Comparison of ENCODE assay signal across 35 mouse cellular contexts in the genomic region with DNA sequence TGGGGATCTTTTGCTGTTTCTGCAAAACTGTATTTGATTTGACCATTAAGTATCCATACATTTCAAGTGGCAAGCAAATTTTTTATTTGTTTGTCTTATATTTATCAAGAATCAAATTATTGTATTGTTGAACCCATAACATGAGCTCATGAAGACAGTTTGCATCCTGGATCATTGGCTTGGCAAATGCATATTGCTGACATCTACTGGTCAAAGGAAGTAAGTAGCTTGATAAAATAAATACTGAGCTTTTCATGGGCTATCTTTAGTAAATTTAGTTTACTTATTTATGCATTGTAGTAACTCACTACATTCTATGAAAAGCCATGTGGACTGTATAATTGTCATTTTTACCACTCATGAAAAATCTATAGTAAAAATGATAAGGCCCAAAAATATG. TPM values are rescaled to one million over a fixed set of nuclear protein-coding genes. Genes with fewer than 3 reads are reported as not detected.
DNase-seq lines count a peak whose midpoint lies in the region; ATAC-seq and TF ChIP-seq lines count a peak whose summit lies in the region.
"Had no signal": no experiment of that assay in that cellular context is flagged by ENCODE, and none has a peak within 500 bp of the region (broad histone marks: within the 10 kb centered on the region; RNA-seq: fewer than 3 reads in every experiment).

No protein-coding gene starts in this region.

- H3K27ac ChIP-seq in heart, adult 2 months = no peak overlapping the region
- H3K27ac ChIP-seq in lung, embryonic 14.5 days (ENCODE audit: low read depth) = no peak overlapping the region
- H3K27ac ChIP-seq in CH12.LX (ENCODE audit: insufficient read depth, low read depth) = no peak overlapping the region
- H3K27ac ChIP-seq: embryonic facial prominence, embryonic 13.5 days; hindbrain, embryonic 14.5 days; midbrain, embryonic 12.5 days; neural tube, embryonic 12.5 days; stomach, embryonic 15.5 days had no signal

- no peaks in the 10 kb centered on the region for H3K79me2 ChIP-seq in heart, adult 2 months (replicated peaks; ENCODE audit: control insufficient read depth, insufficient read depth, low read length)
- no peaks in the 10 kb centered on the region for H3K79me2 ChIP-seq in CH12.LX (replicated peaks; ENCODE audit: control insufficient read depth, extremely low read depth, insufficient read depth, poor library complexity, severe bottlenecking)

- TF ChIP-seq CTCF in heart, adult 2 months (IDR thresholded peaks at IDR 0.05) = peak; percentile 32
- TF ChIP-seq CTCF in lung, embryonic 14.5 days (IDR thresholded peaks at IDR 0.05; ENCODE audit: low read depth) = no peak
- peak in 1 of 2 experiments; percentile 37; a peak in 2 of 4 replicates for TF ChIP-seq CTCF in CH12.LX (conservative IDR thresholded peaks at IDR 0.05 in 1 of 2, IDR thresholded peaks at IDR 0.05 in 1 of 2; ENCODE audit: low read depth in 2 of 2, low read length in 2 of 2)

- H3K4me3 ChIP-seq in heart, adult 2 months = no peak overlapping the region
- H3K4me3 ChIP-seq in lung, embryonic 14.5 days (ENCODE audit: low read depth, low read length) = no peak overlapping the region
- H3K4me3 ChIP-seq in CH12.LX (replicated peaks in 1 of 3; ENCODE audit: low read depth in 2 of 3, low read length in 2 of 3, poor library complexity in 1 of 3) = no peak overlapping the region
- H3K4me3 ChIP-seq: embryonic facial prominence, embryonic 13.5 days; erythroblast, embryonic 14.5 days; midbrain, embryonic 12.5 days; neural tube, embryonic 12.5 days; stomach, embryonic 15.5 days had no signal

- no peaks in the 10 kb centered on the region for H3K27me3 ChIP-seq in heart, adult 2 months (ENCODE audit: control insufficient read depth, insufficient read depth, low read length)
- H3K27me3 ChIP-seq in lung, embryonic 14.5 days (ENCODE audit: insufficient read depth, low read length) = no peaks in the 10 kb centered on the region
- no peaks in the 10 kb centered on the region for H3K27me3 ChIP-seq in CH12.LX (replicated peaks)
- H3K27me3 ChIP-seq: embryonic facial prominence, embryonic 13.5 days; midbrain, embryonic 12.5 days; neural tube, embryonic 12.5 days; stomach, embryonic 15.5 days had no signal

- TF ChIP-seq POLR2A in heart, adult 2 months (IDR thresholded peaks at IDR 0.05; ENCODE audit: insufficient read depth, low read depth, low read length) = no peak
- no peak for TF ChIP-seq POLR2A in CH12.LX (IDR thresholded peaks at IDR 0.05; ENCODE audit: low read depth, low read length)

- H3K9me3 ChIP-seq in lung, embryonic 14.5 days (ENCODE audit: low read depth, low read length) = no peaks in the 10 kb centered on the region
- H3K9me3 ChIP-seq in CH12.LX (replicated peaks; ENCODE audit: low read length) = no peaks in the 10 kb centered on the region
- H3K9me3 ChIP-seq: embryonic facial prominence, embryonic 13.5 days; midbrain, embryonic 12.5 days; neural tube, embryonic 12.5 days; stomach, embryonic 15.5 days had no signal

- no peak overlapping the region for H3K9ac ChIP-seq in heart, adult 2 months (ENCODE audit: low read depth, low read length)
- no peak overlapping the region for H3K9ac ChIP-seq in lung, embryonic 14.5 days
- no peak overlapping the region for H3K9ac ChIP-seq in CH12.LX (ENCODE audit: insufficient read depth, low read depth)
- H3K9ac ChIP-seq: embryonic facial prominence, embryonic 13.5 days; hindbrain, embryonic 14.5 days; midbrain, embryonic 12.5 days; neural tube, embryonic 12.5 days; stomach, embryonic 15.5 days had no signal

- intact Hi-C loops in heart, adult 2 months (cut with DNase I) = no loop called here
- intact Hi-C loops in heart, postnatal 36 days (cut with DNase I) = no loop called here

- TF ChIP-seq EP300 in heart, adult 2 months (IDR thresholded peaks at IDR 0.05; ENCODE audit: insufficient read depth, low read depth, low read length) = no peak
- TF ChIP-seq EP300 in CH12.LX (IDR thresholded peaks at IDR 0.05; ENCODE audit: low read length) = no peak

- in situ Hi-C loops in CH12.LX (cut with MboI; ENCODE audit: low pct_ligation_motif_present, low pct_unique_long_range_greater_than_20kb, low sequenced_read_pairs) = no loop called here

- no peak for DNase-seq in heart, adult 2 months
- no peak for DNase-seq in heart, postnatal 36 days
- DNase-seq in lung, embryonic 14.5 days = peak; percentile 0
- DNase-seq in lung, postnatal 4 days = no peak
- DNase-seq in CH12.LX (ENCODE audit: extremely low read depth) = no peak
- DNase-seq in brain, adult 2 months (ENCODE audit: low read depth, low spot score) = peak; percentile 3
- DNase-seq in layer of hippocampus, adult 18-20 months (ENCODE audit: low spot score in 2 of 2) = no peak
- DNase-seq: adrenal gland, postnatal 36 days; cerebellum, adult 11-12 months; cerebellum, postnatal 14 days; gastrocnemius, postnatal 25 days; kidney, postnatal 4 days; thymus, adult 18-20 months; thymus, postnatal 36 days had no signal

- ATAC-seq in lung, embryonic 14.5 days (ENCODE audit: insufficient read depth) = no peak
- no peak for ATAC-seq in frontal cortex, adult (ENCODE audit: low TSS enrichment)
- ATAC-seq: forebrain, embryonic 16.5 days; lung, postnatal 0 days had no signal

- dilution Hi-C loops in CH12.LX (cut with MboI; ENCODE audit: extremely low pct_ligation_motif_present, extremely low pct_unique_long_range_greater_than_20kb, low sequenced_read_pairs) = no loop called here

- H3K36me3 ChIP-seq in heart, adult 2 months (ENCODE audit: control insufficient read depth, insufficient read depth, low read length) = no peaks in the 10 kb centered on the region
- H3K36me3 ChIP-seq in lung, embryonic 14.5 days (ENCODE audit: insufficient read depth) = no peaks in the 10 kb centered on the region
- no peaks in the 10 kb centered on the region for H3K36me3 ChIP-seq in CH12.LX (replicated peaks in 1 of 2; ENCODE audit: control insufficient read depth in 1 of 2, insufficient read depth in 1 of 2, low read length in 1 of 2)
- H3K36me3 ChIP-seq: embryonic facial prominence, embryonic 13.5 days; midbrain, embryonic 12.5 days; neural tube, embryonic 12.5 days; stomach, embryonic 15.5 days had no signal

- no peak overlapping the region for H3K4me2 ChIP-seq in lung, embryonic 14.5 days
- H3K4me2 ChIP-seq in CH12.LX (ENCODE audit: insufficient read depth, low read depth, poor library complexity, severe bottlenecking) = no peak overlapping the region
- H3K4me2 ChIP-seq: embryonic facial prominence, embryonic 13.5 days; hindbrain, embryonic 14.5 days; midbrain, embryonic 12.5 days; neural tube, embryonic 12.5 days; stomach, embryonic 15.5 days had no signal

- no peaks in the 10 kb centered on the region for H3K4me1 ChIP-seq in heart, adult 2 months (ENCODE audit: control insufficient read depth, insufficient read depth, low read length)
- no peaks in the 10 kb centered on the region for H3K4me1 ChIP-seq in lung, embryonic 14.5 days (ENCODE audit: insufficient read depth)
- H3K4me1 ChIP-seq in CH12.LX (ENCODE audit: control insufficient read depth in 1 of 2, insufficient read depth in 2 of 2) = peaks cover 0 to 3% of the 10 kb centered on the region in 2 experiments; a peak in 1 of 4 replicates
- H3K4me1 ChIP-seq: embryonic facial prominence, embryonic 13.5 days; midbrain, embryonic 12.5 days; neural tube, embryonic 12.5 days; stomach, embryonic 15.5 days had no signal

- peak; percentile 2; the same call in 1 of the 2 replicates for TF ChIP-seq RAD21 in CH12.LX (IDR thresholded peaks at IDR 0.05; ENCODE audit: low read depth, low read length)

TF ChIP-seq in CH12.LX, 34 proteins besides CTCF, POLR2A, EP300 and RAD21 (continues in another document):
- TF ChIP-seq KAT2A (IDR thresholded peaks at IDR 0.05; ENCODE audit: insufficient replicate concordance, low read length) (no peak), CHD2 (IDR thresholded peaks at IDR 0.05; ENCODE audit: low read length) (no peak), USF2 (conservative IDR thresholded peaks at IDR 0.05; ENCODE audit: low read depth, low read length) (no peak)

RNA-seq across cellular contexts. Expression of a gene that starts 5.3 kb away (rescaled TPM):
- total RNA-seq in heart, adult 2 months (2021) = not detected
- not detected in 2 replicates for polyA plus RNA-seq in heart, adult 2 months (2012; rRNA removed)
- total RNA-seq in heart, postnatal 36 days (2021) = not detected
- polyA plus RNA-seq in lung, embryonic 14.5 days (2014; fragmentation: Nextera tagmentation; extraction: Ambion mirVana) = not detected in 2 replicates
- total RNA-seq in CH12.LX (2012; rRNA removed) (not detected in 2 replicates), CH12.LX (2014; rRNA removed) (not detected in 2 replicates)
- polyA plus RNA-seq in CH12.LX (2012; ENCODE audit: insufficient read length, low read depth) = not detected in 2 replicates
- not detected for total RNA-seq in layer of hippocampus, adult 18-20 months (2021)
- total RNA-seq: adrenal gland, adult 18-20 months; adrenal gland, postnatal 36 days; gastrocnemius, postnatal 25 days; heart, adult 8-10 months; heart, postnatal 25 days; layer of hippocampus, postnatal 14 days; left cerebral cortex, postnatal 10 days; liver, adult 2 months had no signal
- polyA plus RNA-seq: C2C12; erythroblast, embryonic 14.5 days; forebrain, embryonic 16.5 days; heart, embryonic 14.5 days; hindbrain, embryonic 14.5 days; intestine, embryonic 14.5 days; kidney, embryonic 14.5 days; limb, embryonic 11.5 days; liver, adult 2 months; liver, embryonic 16.5 days; lung, postnatal 0 days; midbrain, embryonic 12.5 days; neural tube, embryonic 12.5 days; stomach, embryonic 15.5 days had no signal

RNA-seq across cellular contexts. Expression of a gene that starts 7.8 kb away (rescaled TPM):
- total RNA-seq in heart, adult 2 months (2021) = not detected
- not detected in 2 replicates for polyA plus RNA-seq in heart, adult 2 months (2012; rRNA removed)
- not detected for total RNA-seq in heart, postnatal 36 days (2021)
- not detected in 2 replicates for polyA plus RNA-seq in lung, embryonic 14.5 days (2014; fragmentation: Nextera tagmentation; extraction: Ambion mirVana)
- total RNA-seq in CH12.LX (2012; rRNA removed) (not detected in 2 replicates), CH12.LX (2014; rRNA removed) (not detected in 2 replicates)
- polyA plus RNA-seq in CH12.LX (2012; ENCODE audit: insufficient read length, low read depth) = not detected in 2 replicates
- total RNA-seq in layer of hippocampus, adult 18-20 months (2021) = not detected
- total RNA-seq: adrenal gland, adult 18-20 months; adrenal gland, postnatal 36 days; gastrocnemius, postnatal 25 days; heart, adult 8-10 months; heart, postnatal 25 days; layer of hippocampus, postnatal 14 days; left cerebral cortex, postnatal 10 days; liver, adult 2 months had no signal
- polyA plus RNA-seq: C2C12; embryonic facial prominence, embryonic 13.5 days; erythroblast, embryonic 14.5 days; forebrain, embryonic 16.5 days; heart, embryonic 14.5 days; hindbrain, embryonic 14.5 days; intestine, embryonic 14.5 days; kidney, embryonic 14.5 days; limb, embryonic 11.5 days; liver, adult 2 months; liver, embryonic 16.5 days; lung, postnatal 0 days; midbrain, embryonic 12.5 days; neural tube, embryonic 12.5 days; stomach, embryonic 15.5 days had no signal

RNA-seq across cellular contexts. Expression of a gene that starts 22.1 kb away (rescaled TPM):
- total RNA-seq in heart, adult 2 months (2021) = not detected
- polyA plus RNA-seq in heart, adult 2 months (2012; rRNA removed) = not detected in 2 replicates
- not detected for total RNA-seq in heart, postnatal 36 days (2021)
- not detected in 2 replicates for polyA plus RNA-seq in lung, embryonic 14.5 days (2014; fragmentation: Nextera tagmentation; extraction: Ambion mirVana)
- total RNA-seq in CH12.LX (2012; rRNA removed) = not detected in 2 replicates
- total RNA-seq in CH12.LX (2014; rRNA removed) = not detected in 2 replicates
- polyA plus RNA-seq in CH12.LX (2012; ENCODE audit: insufficient read length, low read depth) = not detected in 2 replicates
- not detected for total RNA-seq in layer of hippocampus, adult 18-20 months (2021)
- total RNA-seq: adrenal gland, adult 18-20 months; adrenal gland, postnatal 36 days; gastrocnemius, postnatal 25 days; heart, adult 8-10 months; heart, postnatal 25 days; layer of hippocampus, postnatal 14 days; left cerebral cortex, postnatal 10 days; liver, adult 2 months had no signal
- polyA plus RNA-seq: C2C12; embryonic facial prominence, embryonic 13.5 days; forebrain, embryonic 16.5 days; heart, embryonic 14.5 days; hindbrain, embryonic 14.5 days; intestine, embryonic 14.5 days; kidney, embryonic 14.5 days; limb, embryonic 11.5 days; liver, adult 2 months; liver, embryonic 16.5 days; lung, postnatal 0 days; midbrain, embryonic 12.5 days; neural tube, embryonic 12.5 days; stomach, embryonic 15.5 days had no signal

RNA-seq across cellular contexts. Expression of a gene that starts 26.5 kb away (rescaled TPM):
- total RNA-seq in heart, adult 2 months (2021) = not detected
- polyA plus RNA-seq in heart, adult 2 months (2012; rRNA removed) = not detected in 2 replicates
- not detected for total RNA-seq in heart, postnatal 36 days (2021)
- polyA plus RNA-seq in lung, embryonic 14.5 days (2014; fragmentation: Nextera tagmentation; extraction: Ambion mirVana) = not detected in 2 replicates
- total RNA-seq in CH12.LX (2012; rRNA removed) = not detected in 2 replicates
- total RNA-seq in CH12.LX (2014; rRNA removed) = not detected in 2 replicates
- polyA plus RNA-seq in CH12.LX (2012; ENCODE audit: insufficient read length, low read depth) = not detected in 2 replicates
- total RNA-seq in layer of hippocampus, adult 18-20 months (2021) = not detected
- total RNA-seq: adrenal gland, adult 18-20 months; adrenal gland, postnatal 36 days; gastrocnemius, postnatal 25 days; heart, adult 8-10 months; heart, postnatal 25 days; layer of hippocampus, postnatal 14 days; left cerebral cortex, postnatal 10 days; liver, adult 2 months had no signal
- polyA plus RNA-seq: C2C12; embryonic facial prominence, embryonic 13.5 days; erythroblast, embryonic 14.5 days; forebrain, embryonic 16.5 days; heart, embryonic 14.5 days; hindbrain, embryonic 14.5 days; intestine, embryonic 14.5 days; kidney, embryonic 14.5 days; limb, embryonic 11.5 days; liver, adult 2 months; liver, embryonic 16.5 days; lung, postnatal 0 days; midbrain, embryonic 12.5 days; neural tube, embryonic 12.5 days; stomach, embryonic 15.5 days had no signal

RNA-seq across cellular contexts. Expression of a gene that starts 30.7 kb away (rescaled TPM):
- not detected for total RNA-seq in heart, adult 2 months (2021)
- not detected in 2 replicates for polyA plus RNA-seq in heart, adult 2 months (2012; rRNA removed)
- total RNA-seq in heart, postnatal 36 days (2021) = not detected
- polyA plus RNA-seq in lung, embryonic 14.5 days (2014; fragmentation: Nextera tagmentation; extraction: Ambion mirVana) = not detected in 2 replicates
- total RNA-seq in CH12.LX (2012; rRNA removed) = not detected in 2 replicates
- not detected in 2 replicates for total RNA-seq in CH12.LX (2014; rRNA removed)
- not detected in 2 replicates for polyA plus RNA-seq in CH12.LX (2012; ENCODE audit: insufficient read length, low read depth)
- not detected for total RNA-seq in layer of hippocampus, adult 18-20 months (2021)
- total RNA-seq: adrenal gland, adult 18-20 months; adrenal gland, postnatal 36 days; gastrocnemius, postnatal 25 days; heart, adult 8-10 months; heart, postnatal 25 days; layer of hippocampus, postnatal 14 days; left cerebral cortex, postnatal 10 days; liver, adult 2 months had no signal
- polyA plus RNA-seq: C2C12; embryonic facial prominence, embryonic 13.5 days; erythroblast, embryonic 14.5 days; forebrain, embryonic 16.5 days; heart, embryonic 14.5 days; hindbrain, embryonic 14.5 days; intestine, embryonic 14.5 days; kidney, embryonic 14.5 days; limb, embryonic 11.5 days; liver, adult 2 months; liver, embryonic 16.5 days; lung, postnatal 0 days; midbrain, embryonic 12.5 days; neural tube, embryonic 12.5 days; stomach, embryonic 15.5 days had no signal

Comparison
In these comparisons a context has a peak if more than half of its experiments do, and no peak if none do; other contexts are left out.
1. DNase-seq: peak in lung, embryonic 14.5 days (single experiment) and brain, adult 2 months (single experiment); none in heart, adult 2 months (0 of 2), heart, postnatal 36 days (0 of 2), lung, postnatal 4 days (0 of 2), CH12.LX (single experiment) and layer of hippocampus, adult 18-20 months (0 of 2).